Mouse (Mus musculus) forebrain, embryonic 14.5 days (tissue): ENCODE data around the gene Slc9a9. TPM values are rescaled to one million over a fixed set of nuclear protein-coding genes. Genes with fewer than 3 reads are reported as not detected.
A peak's percentile ranks its signal among the peaks of the same experiment; 100 is the strongest.

Experiments
- ATAC-seq: fragments of 200-750 bp; cut with Nextera tagmentation; 2 replicates; pipeline ENCODE4 v1.8.0; 2017; ENCODE audit warnings: mild to moderate bottlenecking, moderate library complexity
- DNase-seq: peaks from one replicate; pipeline ENCODE4 v3.0.0-alpha.2; 2015; ENCODE audit warnings: low spot score
- H3K27ac ChIP-seq: fragments of 300-500 bp; sonication (generic); 2 replicates; pipeline ENCODE4 v1.5.1; 2014; ENCODE audit warnings: low read depth, mild to moderate bottlenecking, control low read depth, low read length, moderate library complexity
- H3K27me3 ChIP-seq: fragments of 300-500 bp; sonication (generic); replicated peaks from 2 replicates; pipeline ENCODE4 v1.6.1; 2014; ENCODE audit warnings: low read length, control low read depth, mixed read lengths; ENCODE audit not compliant: control insufficient read depth, insufficient read depth
- H3K36me3 ChIP-seq: fragments of 300-500 bp; sonication (generic); 2 replicates; pipeline ENCODE4 v1.6.1; 2014; ENCODE audit warnings: low read length, control low read depth; ENCODE audit not compliant: control insufficient read depth, insufficient read depth
- H3K4me1 ChIP-seq: fragments of 300-500 bp; sonication (generic); 2 replicates; pipeline ENCODE4 v1.6.1; 2014; ENCODE audit warnings: antibody characterized with exemption, low read length, control low read depth; ENCODE audit not compliant: control insufficient read depth, insufficient read depth
- H3K4me2 ChIP-seq: fragments of 300-500 bp; sonication (generic); 2 replicates; pipeline ENCODE4 v1.6.1; 2014; ENCODE audit warnings: mild to moderate bottlenecking, control low read depth, low read length
- H3K4me3 ChIP-seq: fragments of 300-500 bp; sonication (generic); 2 replicates; pipeline ENCODE4 v1.5.1; 2014; ENCODE audit warnings: low read depth, low read length, control low read depth
- H3K9ac ChIP-seq: fragments of 300-500 bp; sonication (generic); 2 replicates; pipeline ENCODE4 v1.6.1; 2014; ENCODE audit warnings: mild to moderate bottlenecking, low read length, control low read depth, moderate library complexity
- H3K9me3 ChIP-seq: fragments of 300-500 bp; sonication (generic); replicated peaks from 2 replicates; pipeline ENCODE4 v1.6.1; 2016; ENCODE audit warnings: low read length, control low read depth, mixed read lengths; ENCODE audit not compliant: control insufficient read depth
- WGBS: fragments of 180-500 bp; shearing (Covaris S2); extraction: QIAGEN DNeasy Blood & Tissue Kit; methylation state at CpG from one replicate; pipeline ENCODE4 v1.1.7; 2014; 5-methylcytosine and 5-hydroxymethylcytosine counted together
- polyA plus RNA-seq: library from polyadenylated mRNA; unstranded; fragments of >200 nt; fragmentation: Nextera tagmentation; extraction: Ambion mirVana; gene quantifications from 2 replicates; pipeline ENCODE4 v1.2.1, GENCODE M21; 2014

Slc9a9 gene
- polyA plus RNA-seq, 1 experiment from 2014 or later: 3.7 TPM

DNA sequence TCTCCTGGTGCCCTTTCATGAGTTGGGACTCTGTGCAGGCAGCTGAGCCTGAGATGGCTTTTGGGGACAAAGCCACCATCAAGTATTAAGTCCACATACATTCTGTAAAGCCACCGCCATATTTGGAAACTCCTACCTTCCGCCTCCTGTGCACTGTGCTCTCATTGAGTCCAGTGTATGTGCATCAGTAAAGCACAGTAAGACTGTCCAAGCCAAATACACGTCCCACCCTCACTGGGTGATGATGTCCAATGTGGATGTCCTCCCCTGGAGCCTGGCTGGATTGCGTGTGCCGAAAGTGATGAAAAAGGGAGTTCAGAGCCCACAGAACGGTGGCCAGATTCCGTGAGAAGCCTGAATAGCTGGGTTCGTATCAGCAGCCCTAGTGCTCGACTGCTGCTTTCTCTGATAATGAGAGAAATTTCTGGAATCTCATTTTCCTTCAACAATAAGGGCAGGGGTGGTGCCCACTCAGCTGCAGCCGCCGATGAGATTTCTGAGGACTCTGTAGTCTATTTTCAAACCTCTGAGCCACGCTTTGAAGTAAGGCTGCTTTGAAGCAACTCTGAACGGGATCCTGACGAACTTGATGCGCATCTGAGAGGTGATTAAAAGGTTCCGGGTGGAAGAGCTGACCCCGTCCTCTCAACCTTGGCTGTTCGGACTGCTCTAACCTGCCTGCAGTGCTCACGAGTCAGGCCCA is 81.4 kb downstream of the Slc9a9 start:
- H3K9me3 ChIP-seq: no peaks in the 10 kb centered on the region
- no peak overlapping the region for H3K9ac ChIP-seq
- DNase-seq (no peak), ATAC-seq (peak; percentile 61)
- no peaks in the 10 kb centered on the region for H3K36me3 ChIP-seq
- no peak overlapping the region for H3K4me2 ChIP-seq
- no peak overlapping the region for H3K27ac ChIP-seq
- no peak overlapping the region for H3K4me3 ChIP-seq
- H3K27me3 ChIP-seq: no peaks in the 10 kb centered on the region
- peaks cover 8% of the 10 kb centered on the region; the same call in 1 of the 2 replicates for H3K4me1 ChIP-seq
- 38% methylated on average over 19 of the region's 19 CpGs for WGBS

DNA sequence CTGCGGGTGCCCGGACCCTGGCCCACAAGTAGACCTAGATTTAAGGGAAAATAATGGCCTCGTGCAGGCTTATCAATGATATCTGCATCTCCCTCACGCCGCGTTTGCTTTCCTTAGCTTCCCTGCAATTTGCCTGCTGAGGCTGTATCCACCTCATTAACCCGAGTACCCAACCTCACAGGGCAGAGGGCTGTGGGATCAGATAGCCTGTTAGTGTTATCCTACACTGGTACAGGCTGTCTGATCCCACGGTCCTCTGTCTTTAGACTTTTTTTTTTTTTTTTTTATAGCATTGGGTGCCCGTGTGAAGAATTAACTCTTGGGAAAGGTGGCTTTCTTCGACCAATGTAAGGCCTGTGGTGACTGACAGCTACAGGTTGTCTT is 81.9 kb downstream of the Slc9a9 start:
- Histone ChIP-seq H3K4me1 (peaks cover 8% of the 10 kb centered on the region; the same call in 1 of the 2 replicates), H3K4me3 (no peak overlapping the region), H3K9me3 (no peaks in the 10 kb centered on the region), H3K9ac (no peak overlapping the region), H3K27me3 (no peaks in the 10 kb centered on the region), H3K36me3 (no peaks in the 10 kb centered on the region), H3K27ac (no peak overlapping the region), H3K4me2 (no peak overlapping the region)
- peak; percentile 47 for ATAC-seq
- DNase-seq: no peak
- 42% methylated on average over 10 of the region's 10 CpGs for WGBS

DNA sequence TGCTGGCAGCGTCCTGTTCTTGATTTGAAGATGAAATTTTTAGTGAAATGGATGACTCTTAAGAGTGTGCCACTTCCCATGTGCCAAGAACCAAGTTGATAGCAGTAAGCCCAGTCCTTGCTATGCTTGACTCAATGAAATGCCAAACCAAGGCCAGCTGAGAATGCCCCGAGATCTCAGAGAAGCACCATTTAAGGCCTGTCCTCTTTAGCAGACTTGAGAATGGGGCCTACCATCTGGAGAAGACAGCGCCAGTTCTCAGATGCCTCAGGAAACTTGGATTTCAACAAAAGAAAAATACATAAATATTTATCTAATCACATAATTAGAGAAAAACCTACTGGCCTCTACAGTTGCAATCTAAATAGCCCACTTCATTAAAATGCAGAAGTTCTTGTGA is 82.4 kb downstream of the Slc9a9 start:
- no peak overlapping the region for H3K4me3 ChIP-seq
- no peaks in the 10 kb centered on the region for H3K27me3 ChIP-seq
- DNase-seq (no peak), ATAC-seq (no peak)
- H3K4me1 ChIP-seq: peaks cover 8% of the 10 kb centered on the region; the same call in 1 of the 2 replicates
- no peaks in the 10 kb centered on the region for H3K36me3 ChIP-seq
- H3K4me2 ChIP-seq: no peak overlapping the region
- no peak overlapping the region for H3K9ac ChIP-seq
- no peak overlapping the region for H3K27ac ChIP-seq
- 80% methylated on average over 3 of the region's 3 CpGs for WGBS
- no peaks in the 10 kb centered on the region for H3K9me3 ChIP-seq

DNA sequence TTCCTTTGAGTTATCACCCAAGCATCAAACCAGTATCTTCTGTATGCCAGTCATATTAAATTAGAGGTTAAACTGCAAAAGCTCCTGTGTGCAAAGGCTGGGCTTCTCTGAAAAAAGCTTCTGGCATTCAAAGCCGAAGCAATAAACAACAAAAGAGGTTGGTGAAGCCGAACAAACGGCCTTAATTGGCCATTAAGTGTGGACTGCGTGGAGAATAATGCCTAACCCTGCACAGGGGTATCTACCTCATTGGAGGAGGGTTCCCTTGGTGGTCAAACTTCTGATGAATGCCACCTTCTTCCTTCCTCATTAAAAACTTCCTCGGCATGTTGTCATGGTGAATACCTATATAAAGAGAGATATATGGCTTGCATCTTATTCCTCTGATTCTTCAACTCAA is 90.2 kb downstream of the Slc9a9 start:
- ATAC-seq (peak; percentile 79), DNase-seq (peak; percentile 70)
- no peaks in the 10 kb centered on the region for H3K27me3 ChIP-seq
- no peak overlapping the region for H3K4me2 ChIP-seq
- H3K4me1 ChIP-seq: no peaks in the 10 kb centered on the region; the same call in 1 of the 2 replicates
- 2% methylated on average over 5 of the region's 5 CpGs for WGBS
- no peaks in the 10 kb centered on the region for H3K36me3 ChIP-seq
- no peaks in the 10 kb centered on the region for H3K9me3 ChIP-seq
- H3K4me3 ChIP-seq: no peak overlapping the region
- H3K27ac ChIP-seq: no peak overlapping the region
- no peak overlapping the region for H3K9ac ChIP-seq

DNA sequence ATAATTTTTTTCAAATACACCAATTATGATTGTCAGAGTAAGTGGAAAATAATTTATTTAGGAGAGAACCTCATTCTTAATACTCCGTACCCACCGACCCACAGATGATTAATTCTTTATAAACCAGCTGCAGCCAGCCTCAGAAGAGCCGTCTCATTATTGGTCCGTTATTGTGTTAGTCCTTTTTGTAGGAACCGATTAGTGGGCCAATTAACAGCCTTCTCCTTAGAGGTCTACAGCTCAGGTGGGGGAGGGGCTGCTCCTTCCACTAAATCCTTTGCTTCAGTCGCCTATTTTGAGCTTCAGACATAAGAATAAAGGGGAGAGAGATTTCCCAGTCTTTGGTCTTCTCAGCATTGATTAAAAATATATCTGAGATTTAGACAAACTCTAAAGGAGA is 98.4 kb downstream of the Slc9a9 start:
- peak overlapping the region; percentile 54; the same call in 1 of the 2 replicates for H3K27ac ChIP-seq
- H3K9me3 ChIP-seq: no peaks in the 10 kb centered on the region
- H3K36me3 ChIP-seq: no peaks in the 10 kb centered on the region
- H3K9ac ChIP-seq: no peak overlapping the region
- no peak overlapping the region for H3K4me3 ChIP-seq
- DNase-seq (peak; percentile 88), ATAC-seq (peak; percentile 91)
- H3K27me3 ChIP-seq: no peaks in the 10 kb centered on the region
- H3K4me1 ChIP-seq: no peaks in the 10 kb centered on the region
- under 1% methylated on average over 6 of the region's 6 CpGs for WGBS
- no peak overlapping the region for H3K4me2 ChIP-seq

DNA sequence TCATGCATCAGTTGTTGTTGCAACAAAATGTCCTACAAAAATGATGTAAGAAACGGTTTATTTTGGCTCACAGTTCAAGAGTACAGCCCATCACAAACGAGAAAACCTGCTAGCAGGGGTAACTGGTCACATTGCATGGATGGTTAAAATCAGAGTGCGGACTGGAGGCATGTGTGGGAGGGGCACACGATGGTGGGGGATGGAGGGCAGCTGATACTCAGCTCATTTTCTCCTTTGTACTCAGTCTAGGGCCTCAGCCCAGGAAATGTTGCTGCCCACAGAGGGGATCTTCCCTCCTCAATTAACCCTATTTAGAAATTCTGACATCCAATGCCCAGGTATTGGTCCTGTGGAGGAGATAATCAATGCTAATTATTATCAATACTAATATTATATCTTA is 98.8 kb downstream of the Slc9a9 start:
- H3K27ac ChIP-seq: peak overlapping the region; percentile 54; the same call in 1 of the 2 replicates
- no peaks in the 10 kb centered on the region for H3K36me3 ChIP-seq

DNA sequence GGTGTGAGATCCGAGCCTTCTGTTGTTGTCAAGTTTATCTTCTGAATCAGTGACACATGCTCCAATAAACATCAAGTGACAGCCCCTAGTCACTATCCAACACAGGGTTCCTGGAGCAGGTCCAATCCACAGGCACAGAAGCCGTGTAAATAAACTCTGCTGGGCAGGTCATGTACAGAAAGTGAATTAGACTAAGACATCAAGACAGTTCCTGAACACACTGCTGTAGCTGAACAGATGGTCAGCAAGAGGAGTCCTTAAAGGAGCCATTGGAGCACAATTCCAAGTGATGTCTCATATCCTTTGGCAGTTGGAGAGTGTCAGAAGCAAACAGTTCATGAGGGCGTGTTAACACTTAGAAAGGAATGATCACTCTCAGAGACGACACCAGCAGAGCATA is 103.6 kb downstream of the Slc9a9 start:
- no peak overlapping the region for H3K4me3 ChIP-seq
- H3K4me2 ChIP-seq: no peak overlapping the region
- 0 out of 2 replicates have a peak overlapping the region, but pooled peaks have one; percentile 22 for H3K27ac ChIP-seq
- no peaks in the 10 kb centered on the region for H3K9me3 ChIP-seq
- no peak overlapping the region for H3K9ac ChIP-seq
- H3K27me3 ChIP-seq: no peaks in the 10 kb centered on the region
- no peaks in the 10 kb centered on the region for H3K36me3 ChIP-seq
- no peaks in the 10 kb centered on the region for H3K4me1 ChIP-seq
- WGBS: 58% methylated on average over 4 of the region's 4 CpGs
- DNase-seq (peak; percentile 63), ATAC-seq (peak; percentile 61; the same call in 1 of the 2 replicates)

More for the DNA sequence above, 98.8 kb downstream of the Slc9a9 start:
- no peak overlapping the region for H3K9ac ChIP-seq
- no peaks in the 10 kb centered on the region for H3K9me3 ChIP-seq
- H3K4me2 ChIP-seq: no peak overlapping the region
- H3K4me3 ChIP-seq: no peak overlapping the region
- WGBS: 15% methylated on average over 4 of the region's 4 CpGs
- DNase-seq (peak; percentile 14), ATAC-seq (peak; percentile 73)
- H3K27me3 ChIP-seq: no peaks in the 10 kb centered on the region
- no peaks in the 10 kb centered on the region for H3K4me1 ChIP-seq

DNA sequence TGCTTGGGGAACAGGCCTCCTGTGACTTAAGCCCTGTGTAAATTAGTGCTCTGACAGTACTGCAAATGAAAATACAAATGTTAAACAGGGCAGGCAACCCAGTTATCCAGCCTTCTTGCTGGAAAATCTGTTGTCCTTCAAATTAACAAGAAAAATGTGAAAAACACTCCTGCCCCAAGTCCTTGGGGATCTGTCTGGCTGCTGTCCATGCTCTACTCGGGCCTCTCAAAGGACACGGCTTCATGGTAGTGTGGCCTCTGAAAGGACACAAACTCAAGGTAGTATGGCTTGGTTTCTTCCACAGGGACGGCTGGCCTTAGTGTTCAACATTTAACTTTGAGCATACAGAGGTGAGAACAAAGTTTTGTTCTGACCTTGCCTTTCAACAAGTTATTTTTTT is 118.6 kb downstream of the Slc9a9 start:
- WGBS: 84% methylated on average over 3 of the region's 3 CpGs
- Histone ChIP-seq H3K4me1 (no peaks in the 10 kb centered on the region), H3K27ac (no peak overlapping the region), H3K9ac (no peak overlapping the region), H3K4me2 (no peak overlapping the region), H3K9me3 (no peaks in the 10 kb centered on the region), H3K27me3 (no peaks in the 10 kb centered on the region), H3K4me3 (no peak overlapping the region), H3K36me3 (no peaks in the 10 kb centered on the region)
- DNase-seq: no peak
- no peak for ATAC-seq

DNA sequence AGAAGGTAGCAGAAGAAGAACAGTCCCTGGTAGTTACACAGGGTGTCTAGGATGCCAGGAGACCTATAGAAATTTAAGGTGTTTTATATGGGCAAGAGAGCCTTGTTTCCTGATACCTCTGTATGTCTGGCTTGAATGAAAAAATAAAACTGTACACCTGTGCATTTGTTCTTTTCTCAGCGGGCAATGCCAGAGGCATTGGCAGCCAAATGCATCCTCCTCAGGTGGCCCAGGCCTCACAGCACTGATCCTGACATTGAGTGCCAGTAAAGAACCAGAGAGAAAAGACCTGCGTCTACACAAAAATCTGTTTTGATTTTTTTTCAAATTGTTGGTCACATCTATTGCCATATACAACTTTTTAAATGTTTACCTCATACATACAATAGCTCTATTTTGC is 121.3 kb downstream of the Slc9a9 start:
- no peaks in the 10 kb centered on the region for H3K36me3 ChIP-seq
- no peak for DNase-seq
- H3K27me3 ChIP-seq: no peaks in the 10 kb centered on the region
- no peak overlapping the region for H3K4me3 ChIP-seq
- no peak overlapping the region for H3K9ac ChIP-seq
- WGBS: 83% methylated on average over 2 of the region's 2 CpGs
- no peaks in the 10 kb centered on the region for H3K4me1 ChIP-seq
- ATAC-seq: no peak
- no peaks in the 10 kb centered on the region for H3K9me3 ChIP-seq
- H3K4me2 ChIP-seq: no peak overlapping the region
- no peak overlapping the region for H3K27ac ChIP-seq
